Mouse (Mus musculus) testis, postnatal 10 days (tissue): Measurements from ENCODE around the gene Polr1d.

Source experiments
- DNase-seq: peaks from one replicate; pipeline ENCODE4 v3.0.0; 2021; ENCODE audit warnings: low spot score

Polr1d gene

GRCm38 (mm10) chr5:147135994-147136393 is 59.1 kb downstream of the Polr1d start:
- no peak for DNase-seq

- DNase-seq: no peak
Observed at GRCm38 (mm10) chr5:147147340-147147739, 70.5 kb downstream of the Polr1d start.

GRCm38 (mm10) chr5:147154806-147155371 is 78.0 kb downstream of the Polr1d start:
- no peak for DNase-seq

GRCm38 (mm10) chr5:147155449-147156133 is 78.7 kb downstream of the Polr1d start:
- no peak for DNase-seq

GRCm38 (mm10) chr5:147156376-147156775 is 79.5 kb downstream of the Polr1d start:
- DNase-seq: no peak

GRCm38 (mm10) chr5:147157441-147157840 is 80.6 kb downstream of the Polr1d start:
- DNase-seq: no peak

- DNase-seq: no peak
Observed at GRCm38 (mm10) chr5:147159320-147159719, 82.5 kb downstream of the Polr1d start.

- no peak for DNase-seq
Observed at GRCm38 (mm10) chr5:147159792-147160191, 82.9 kb downstream of the Polr1d start.
